Mouse (Mus musculus) thymus, adult 18-20 months (tissue): ENCODE data around the gene Tll2.

ENCODE experiments used
- DNase-seq, 2 experiments: peaks; one replicate each; pipeline ENCODE4 v3.0.0; 2022; ENCODE audit warnings: mixed read lengths in 2 of 2

The Tll2 gene

DNA sequence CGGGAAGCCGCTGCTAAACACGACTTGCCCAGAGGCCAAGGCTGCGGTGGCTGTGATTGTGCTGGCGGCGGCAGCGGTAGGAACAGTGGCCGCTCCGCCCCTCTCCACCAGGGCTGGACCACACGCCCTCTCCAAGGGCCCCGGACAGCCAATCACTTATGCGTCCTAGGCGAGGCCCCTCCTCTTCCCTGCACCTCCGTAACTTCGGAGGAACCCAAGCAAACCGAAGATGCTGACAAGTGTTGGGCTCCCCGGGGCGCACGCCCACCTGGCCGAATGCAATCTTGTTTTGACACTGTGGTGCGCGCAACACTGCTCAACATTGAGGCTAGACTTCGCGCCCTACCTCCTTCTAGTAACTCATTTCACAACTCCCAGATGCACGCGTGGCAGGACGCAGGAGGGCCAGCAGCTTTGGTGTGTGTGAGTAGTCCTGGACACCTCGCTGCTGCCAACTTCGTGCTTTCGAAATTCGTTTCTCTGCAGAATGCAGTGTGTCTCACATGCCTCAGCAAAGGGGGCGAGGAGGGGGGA is at the start of gene Tll2:
Gene Tll2 (minus strand): TSS at position 25 of the 534 bp plus-strand sequence.
- peak; percentile 9 to 15 for DNase-seq

DNA sequence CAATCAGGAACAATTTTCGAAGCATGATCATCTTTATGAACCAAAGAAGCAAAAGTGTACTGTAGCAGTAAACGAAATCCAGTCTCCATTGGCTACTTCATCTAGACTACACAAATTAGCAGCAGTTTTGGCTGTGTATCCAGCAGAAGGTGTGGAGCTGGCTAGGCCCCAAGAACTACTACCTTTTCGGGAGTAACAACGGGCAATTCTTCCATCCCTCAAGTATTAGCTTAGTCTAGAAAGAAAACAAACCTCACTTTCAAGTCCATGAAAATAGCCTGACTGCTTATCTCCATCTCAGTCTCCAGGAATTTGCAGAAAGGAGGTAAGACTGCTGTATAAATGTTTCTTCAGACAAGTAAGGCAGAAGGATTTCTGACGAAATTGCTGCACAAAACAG is 47.9 kb upstream of the Tll2 start:
- DNase-seq = no peak

DNA sequence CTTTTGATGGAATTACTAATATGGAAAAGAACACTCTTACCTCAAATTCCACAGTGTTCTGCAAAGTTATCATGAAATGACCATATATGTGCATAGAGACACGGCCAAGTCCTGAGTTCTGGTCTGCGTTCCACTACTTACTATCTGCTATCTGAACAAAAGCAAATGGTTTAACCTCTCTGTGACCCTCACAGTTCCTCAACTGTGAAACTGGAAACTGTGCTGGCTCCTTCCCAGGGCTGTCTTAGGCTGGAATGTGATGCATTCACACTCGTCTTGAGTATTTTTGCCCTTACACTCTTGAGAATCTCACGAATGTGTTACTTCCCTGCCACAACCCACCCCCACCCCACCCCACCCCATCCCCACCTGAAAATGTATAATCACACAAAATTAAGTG is 42.3 kb upstream of the Tll2 start:
- DNase-seq = no peak

DNA sequence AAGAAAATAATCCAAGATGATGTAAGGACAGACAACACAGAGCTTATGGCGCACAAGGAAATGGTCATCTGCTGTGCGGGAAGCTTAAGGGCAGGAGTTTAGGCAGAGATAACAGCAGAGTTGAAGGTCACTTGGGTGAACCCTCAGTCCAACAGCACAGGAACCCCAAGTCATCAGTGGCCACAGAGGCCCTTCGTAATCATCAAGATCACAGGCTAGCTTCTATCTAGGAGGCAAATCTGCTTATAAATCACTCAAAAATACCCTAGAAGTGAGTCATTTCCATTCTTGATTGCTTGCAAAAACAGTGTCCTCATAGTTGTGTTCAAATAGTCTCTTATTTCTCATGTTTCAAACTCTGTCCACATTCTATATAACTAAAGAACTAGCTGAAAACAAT is 41.6 kb upstream of the Tll2 start:
- no peak for DNase-seq

DNA sequence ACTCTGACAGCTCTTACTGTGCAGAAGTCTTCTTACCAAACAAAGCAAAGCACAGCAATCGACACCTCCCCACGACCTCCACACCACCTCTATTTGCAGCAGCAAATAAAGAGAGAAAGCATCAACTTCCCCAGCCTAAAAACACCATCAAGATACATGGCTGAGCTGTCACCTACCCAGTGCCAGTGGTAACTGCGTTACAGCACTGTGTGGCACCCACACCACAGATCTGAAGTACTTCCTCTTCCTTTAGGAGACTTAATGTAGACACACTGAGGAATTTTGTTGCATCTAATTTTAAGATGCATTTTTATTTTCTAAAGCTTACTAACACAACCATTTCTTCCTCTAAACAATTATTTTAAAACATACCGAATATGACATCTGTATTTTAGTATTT is 39.6 kb upstream of the Tll2 start:
- no peak for DNase-seq

DNA sequence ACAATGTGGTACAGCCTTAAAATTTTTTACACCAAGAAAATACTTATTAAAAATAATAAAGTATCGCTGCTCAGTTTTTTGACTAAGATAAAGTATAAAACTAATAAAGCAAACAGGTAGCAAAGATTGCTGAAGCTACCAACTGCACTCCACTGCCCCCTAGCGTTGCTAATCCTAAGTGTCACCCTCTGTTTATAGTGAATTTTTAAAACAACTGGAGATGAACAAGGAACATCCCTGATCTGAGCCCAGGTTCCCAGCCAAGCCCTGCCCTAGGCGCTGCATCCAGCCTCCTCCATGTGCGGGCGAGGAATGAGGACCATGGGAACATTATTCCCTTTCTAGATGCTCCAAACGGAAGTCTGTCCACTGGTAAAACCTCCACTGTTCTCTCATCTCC is 37.9 kb upstream of the Tll2 start:
- DNase-seq = no peak

DNA sequence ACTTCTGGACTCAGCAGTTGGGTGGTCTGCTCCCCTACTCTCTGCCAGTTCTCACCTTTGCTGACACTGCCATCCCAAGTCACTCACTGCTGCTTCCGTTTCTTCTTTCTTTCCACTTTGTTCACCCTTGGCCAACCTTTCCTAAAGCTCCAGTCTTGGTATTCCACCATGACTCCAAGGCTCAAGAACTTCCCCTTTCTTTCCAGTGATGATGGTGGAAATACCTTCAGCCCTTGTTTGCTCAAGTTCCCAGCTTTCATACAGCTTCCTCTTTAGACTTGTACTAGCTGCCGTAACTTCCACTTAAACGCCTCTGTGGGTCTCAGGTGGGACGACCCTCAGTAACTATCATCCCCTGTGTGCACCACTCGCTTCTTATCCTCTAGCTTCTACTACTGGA is 35.4 kb upstream of the Tll2 start:
- DNase-seq = no peak

DNA sequence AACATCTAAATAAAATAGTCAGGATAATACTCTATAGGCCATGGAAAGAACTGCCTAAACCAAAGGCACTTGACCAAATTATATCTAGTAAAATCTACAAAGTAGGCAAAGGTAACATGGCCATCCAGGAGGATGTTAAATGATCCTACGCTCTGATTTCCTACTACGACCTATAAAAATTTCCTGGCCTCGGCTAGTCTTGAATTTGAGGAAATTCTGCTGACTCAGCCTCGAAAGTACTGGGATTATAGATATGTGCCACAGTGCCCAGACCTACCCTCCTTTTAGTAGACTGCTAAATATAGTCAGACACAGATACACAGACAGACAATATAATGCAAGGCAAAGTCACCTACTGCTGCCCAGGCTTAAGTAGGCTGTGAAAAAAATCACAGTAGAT is 27.1 kb upstream of the Tll2 start:
- DNase-seq = no peak

DNA sequence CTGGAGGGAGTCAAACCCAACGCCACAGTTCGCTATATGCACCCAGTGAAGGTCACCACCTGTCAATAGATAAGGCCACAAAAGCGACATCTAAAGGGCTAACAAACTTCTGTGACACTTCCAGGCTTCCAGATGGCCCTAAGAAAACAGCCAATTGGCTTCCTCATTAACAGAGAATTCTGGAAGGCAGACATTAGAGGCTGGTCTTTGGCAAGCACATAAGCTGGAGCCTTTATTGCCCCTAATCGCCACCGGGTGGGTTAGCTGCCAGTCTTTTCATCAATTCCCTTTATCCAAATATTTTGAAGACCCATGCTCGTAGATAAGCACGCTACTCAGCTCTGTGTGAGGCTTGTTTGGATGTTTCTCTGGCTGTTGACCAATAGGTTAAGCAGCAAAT is 1.7 kb upstream of the Tll2 start:
- DNase-seq = no peak

DNA sequence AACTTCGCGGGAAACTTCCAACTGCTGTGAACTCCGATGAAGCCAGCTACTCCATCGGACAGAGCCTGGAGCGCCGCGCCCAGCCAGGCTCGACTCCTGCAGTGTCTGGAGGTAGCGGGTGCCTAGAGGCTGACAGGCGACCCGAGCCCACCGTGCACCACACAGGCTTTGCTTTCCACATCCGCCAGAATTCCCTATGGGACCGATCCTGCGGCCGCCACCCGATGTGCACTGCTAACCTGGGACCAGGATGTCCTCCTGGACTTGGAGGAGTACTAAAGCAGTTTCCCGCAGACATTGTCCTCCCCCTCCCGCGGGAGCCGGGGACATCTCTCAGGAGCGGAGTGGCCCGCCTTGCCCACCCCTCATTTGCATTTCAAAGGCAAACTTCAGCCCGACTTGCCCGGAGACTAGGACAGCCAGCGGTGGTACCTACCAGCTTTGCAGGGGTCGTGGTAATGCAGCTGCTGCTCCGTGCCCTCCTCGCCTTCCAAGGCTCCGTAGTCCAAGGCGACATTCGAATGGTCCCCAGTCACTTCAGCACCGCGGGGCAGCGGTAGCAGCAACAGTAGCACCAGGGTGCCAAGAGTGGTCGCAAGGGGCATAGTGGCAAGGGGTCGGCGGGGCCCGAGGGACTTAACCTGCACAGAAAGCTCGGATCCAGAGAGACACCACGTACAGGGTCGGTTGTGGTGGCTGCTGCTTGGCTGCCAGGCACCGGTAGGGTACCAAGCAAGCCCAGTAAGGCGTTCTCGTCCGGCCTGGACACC is 409 bp downstream of the Tll2 start:
- no peak for DNase-seq

DNA sequence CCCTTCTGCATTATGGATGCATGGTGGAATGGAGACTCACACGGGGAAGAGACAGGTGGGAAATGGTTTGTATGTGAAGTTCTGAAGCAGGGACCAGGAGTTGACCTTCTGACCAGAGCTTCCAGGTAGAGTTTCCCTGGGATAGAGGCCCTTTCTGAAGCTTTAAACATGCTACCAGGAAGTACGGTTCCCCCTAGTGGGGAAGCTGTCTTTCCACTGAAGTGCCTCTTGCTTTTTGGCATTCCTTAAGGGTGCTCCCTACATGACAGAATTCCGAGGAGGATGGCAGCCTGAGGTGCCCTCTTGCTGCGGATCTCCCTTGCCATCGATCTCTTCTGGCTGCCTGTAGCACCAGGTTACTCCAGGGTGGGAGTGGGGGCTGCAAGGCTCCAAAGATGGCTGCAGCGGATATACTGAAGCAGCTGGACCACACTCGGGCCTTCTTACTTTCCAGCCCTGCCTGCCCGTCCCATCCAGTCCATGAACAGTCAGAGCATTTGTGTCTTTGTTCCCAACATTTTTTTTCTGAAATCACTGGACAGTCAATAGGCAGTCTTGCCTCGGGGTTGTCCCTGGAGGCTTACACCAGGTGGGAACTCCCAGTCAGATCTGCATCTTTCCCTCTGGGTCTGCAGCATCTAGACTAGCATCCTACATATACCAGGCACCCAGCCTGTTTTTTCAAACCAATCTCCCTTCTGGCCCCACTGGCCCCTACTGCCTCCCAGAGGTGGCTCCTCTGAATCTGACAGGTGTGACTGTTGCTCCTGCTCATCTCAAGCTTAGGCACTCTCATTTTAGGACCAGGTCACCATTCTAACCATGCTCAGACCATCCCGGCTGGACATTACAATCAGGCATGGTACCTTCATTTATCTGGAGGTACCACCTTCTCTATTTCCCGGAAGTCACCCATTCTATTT is 2.2 kb downstream of the Tll2 start:
- no peak for DNase-seq

DNA sequence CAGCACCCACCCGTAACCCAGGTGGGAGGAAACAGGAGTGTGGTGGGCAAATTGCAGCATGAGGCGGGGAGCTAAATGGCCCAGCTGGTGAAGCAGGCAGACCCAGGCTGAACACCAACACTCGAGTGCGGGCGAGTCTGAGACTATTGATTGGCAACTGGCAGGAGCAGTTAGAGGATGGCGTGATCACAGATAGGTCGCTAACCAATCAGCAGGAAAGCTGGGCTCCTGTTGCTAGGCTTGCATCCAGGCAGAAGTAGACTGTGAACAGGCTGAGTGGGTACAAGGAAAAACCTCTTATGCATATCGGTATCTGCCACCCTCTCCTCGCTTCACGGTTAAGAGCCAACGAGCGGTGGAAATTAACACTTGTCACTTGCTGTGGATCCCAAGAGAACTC is 9.0 kb downstream of the Tll2 start:
- DNase-seq = no peak

DNA sequence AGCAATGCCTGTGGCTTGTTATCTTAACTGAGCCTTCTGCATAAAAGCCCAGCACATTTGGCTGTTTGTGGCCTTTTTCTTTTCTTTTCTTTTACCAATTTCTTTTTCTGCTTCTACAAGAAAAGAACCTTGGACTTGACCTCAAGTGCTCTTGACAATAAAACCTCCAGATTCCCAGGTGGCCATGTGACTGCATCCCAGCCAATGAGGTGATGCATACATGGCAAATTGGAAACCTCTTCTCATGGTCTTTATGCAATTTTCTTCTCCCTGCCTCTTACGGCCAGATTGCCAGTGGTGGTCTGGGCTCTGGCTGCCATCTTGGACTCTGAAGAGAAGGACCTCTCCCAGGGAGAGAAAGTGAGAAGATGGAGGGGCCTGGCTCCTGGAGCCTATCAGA is 13.3 kb downstream of the Tll2 start:
- no peak for DNase-seq

DNA sequence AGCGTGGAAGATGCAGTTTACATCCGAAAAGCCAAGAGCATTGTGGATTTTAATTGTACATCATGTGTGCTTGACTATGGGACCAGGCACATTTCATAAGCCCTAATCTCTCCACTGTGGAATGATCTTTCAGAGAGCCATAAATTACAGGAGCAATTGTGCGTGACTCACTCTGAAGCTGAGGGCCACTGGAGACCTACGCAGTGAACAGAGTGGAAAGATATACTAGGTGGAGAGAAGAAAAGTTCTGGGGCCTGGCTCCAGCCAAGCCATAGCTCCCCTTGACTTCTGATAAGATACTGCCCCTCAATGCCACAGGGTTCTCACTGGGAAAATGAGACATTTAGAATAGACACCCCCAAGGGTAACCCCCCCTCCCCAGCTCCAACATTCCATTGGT is 13.7 kb downstream of the Tll2 start:
- no peak for DNase-seq

DNA sequence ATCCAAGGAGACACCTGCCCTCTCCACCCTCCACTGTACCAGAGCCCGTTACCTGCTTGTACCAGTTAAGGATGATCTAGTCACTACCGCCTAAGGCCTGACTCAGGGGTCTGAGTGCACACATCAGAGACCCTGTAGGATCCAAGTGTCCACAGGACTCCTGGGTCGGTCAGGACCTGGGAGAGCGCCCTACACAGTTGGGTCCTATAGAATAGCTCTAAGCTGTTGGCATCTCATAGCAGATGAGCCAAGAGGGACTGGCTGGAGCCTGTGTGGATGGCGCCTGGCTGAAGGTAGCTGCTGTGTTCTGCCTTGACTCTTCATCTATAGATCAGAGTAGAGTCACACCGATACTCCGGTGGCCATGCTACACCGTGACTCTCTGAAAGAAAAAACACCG is 14.9 kb downstream of the Tll2 start:
- no peak for DNase-seq

DNA sequence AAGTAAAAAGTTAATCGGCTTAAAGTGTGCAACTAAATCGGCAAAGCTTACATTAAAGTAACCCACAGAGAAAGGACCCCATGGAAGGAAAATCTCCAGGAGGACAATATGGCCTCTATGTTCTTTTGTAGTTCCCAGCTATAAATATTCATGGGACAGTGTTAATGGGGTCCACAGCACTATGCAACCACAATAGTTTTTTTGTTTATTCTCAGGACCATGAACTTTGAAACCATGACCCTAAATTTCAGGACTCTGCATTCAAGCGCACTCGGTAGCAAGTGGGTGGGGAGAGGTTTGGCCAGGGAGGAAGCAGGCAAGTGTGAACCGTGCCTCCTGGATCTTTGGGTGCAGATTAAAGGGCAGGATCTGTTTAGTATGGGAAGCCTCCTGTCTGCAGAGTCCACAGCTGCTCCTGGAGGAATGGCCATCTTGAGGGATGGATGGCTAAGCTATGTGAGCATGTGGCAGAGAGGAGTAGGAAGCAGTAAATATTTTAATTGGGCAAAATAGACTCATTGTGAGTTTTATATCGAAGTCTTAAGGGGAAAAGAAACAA is 15.7 kb downstream of the Tll2 start:
- DNase-seq = no peak

DNA sequence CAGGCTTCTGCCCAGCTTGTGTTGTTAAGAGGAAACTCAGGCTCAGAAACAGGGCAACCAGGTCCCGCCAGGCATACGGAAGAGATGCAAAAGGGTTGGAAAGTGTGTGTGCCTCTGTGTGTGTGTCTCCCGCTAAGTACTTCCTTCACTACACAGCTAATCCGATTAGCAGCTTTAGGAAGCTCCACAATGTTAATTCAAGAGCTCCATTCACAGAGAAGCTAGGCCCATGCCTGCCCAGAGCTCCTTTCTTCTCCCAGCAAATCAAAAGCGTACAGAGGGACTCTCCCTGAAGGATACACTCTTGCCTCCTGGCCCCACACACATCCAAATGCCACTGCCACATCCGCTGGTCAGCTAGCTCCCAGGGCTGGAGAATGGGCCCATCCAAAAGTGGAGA is 29.3 kb downstream of the Tll2 start:
- no peak for DNase-seq

DNA sequence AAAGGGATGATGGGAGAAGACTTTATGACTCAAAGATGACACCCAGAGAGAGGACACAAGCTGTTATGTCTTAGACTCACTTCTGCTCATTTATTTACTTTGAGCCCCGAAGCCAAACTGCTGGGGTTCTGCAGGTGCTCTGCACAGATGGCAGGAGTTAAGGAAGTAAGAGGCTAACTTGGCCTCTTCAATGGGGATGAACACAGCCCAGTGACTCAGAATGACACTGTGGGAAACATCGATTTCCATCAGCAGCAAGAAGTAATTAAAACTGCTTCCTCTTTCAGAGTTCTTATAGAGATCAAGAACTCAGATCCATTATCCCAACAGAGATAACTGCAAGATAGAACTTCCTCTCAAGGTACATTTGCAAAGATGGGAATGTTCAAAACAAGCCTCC is 29.8 kb downstream of the Tll2 start:
- no peak for DNase-seq

DNA sequence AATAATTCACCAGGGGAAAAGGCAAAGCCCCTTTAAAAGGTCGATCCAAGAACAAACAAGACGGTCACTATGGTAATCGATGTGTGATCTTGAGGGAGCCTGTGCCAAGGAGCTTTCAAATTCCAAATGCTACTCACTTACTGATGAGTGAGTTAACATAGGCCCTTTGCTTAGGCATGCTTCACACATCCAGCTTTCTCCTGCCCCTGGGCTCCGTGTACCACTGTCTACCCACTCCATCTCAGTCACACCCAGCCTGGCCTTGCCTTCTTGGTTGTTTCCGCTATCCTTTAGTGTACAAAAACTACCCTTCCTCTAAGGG is 40.8 kb downstream of the Tll2 start:
- no peak for DNase-seq

DNA sequence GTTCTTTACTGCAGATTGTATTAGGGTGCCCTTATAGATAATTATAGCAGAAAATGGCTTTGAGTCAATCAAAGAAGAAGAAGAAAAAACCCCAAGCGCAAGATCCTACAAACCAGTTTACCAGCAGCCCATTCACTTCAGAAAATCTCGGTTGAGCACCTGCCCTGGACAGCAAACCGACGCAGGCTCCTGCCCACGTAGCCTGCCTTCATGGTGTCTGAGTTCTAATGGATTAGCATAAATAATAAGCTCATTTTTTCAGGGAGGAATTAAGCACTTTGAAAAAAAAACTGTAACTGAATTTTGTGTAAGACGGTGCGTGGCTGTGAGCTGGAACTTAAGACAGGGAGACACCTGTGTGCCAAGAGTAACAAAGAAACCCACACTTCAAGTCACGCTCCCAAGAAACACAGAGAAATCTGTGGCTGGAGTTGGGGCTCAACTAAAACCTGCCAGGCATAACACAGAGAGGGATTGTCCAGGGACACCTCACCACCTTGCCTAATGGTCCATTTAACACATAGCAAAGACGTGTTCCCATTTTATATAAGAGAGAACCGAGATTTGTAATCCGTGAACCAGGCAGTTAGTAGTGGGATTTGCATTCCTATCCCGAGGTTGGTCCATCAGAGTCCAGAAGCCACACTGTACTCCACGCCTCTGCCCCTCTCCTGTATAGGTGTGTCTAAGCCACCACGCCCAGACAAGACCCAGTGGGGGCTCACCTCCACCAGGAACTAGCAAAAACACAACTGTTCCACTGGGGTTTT is 41.3 kb downstream of the Tll2 start:
- no peak for DNase-seq

DNA sequence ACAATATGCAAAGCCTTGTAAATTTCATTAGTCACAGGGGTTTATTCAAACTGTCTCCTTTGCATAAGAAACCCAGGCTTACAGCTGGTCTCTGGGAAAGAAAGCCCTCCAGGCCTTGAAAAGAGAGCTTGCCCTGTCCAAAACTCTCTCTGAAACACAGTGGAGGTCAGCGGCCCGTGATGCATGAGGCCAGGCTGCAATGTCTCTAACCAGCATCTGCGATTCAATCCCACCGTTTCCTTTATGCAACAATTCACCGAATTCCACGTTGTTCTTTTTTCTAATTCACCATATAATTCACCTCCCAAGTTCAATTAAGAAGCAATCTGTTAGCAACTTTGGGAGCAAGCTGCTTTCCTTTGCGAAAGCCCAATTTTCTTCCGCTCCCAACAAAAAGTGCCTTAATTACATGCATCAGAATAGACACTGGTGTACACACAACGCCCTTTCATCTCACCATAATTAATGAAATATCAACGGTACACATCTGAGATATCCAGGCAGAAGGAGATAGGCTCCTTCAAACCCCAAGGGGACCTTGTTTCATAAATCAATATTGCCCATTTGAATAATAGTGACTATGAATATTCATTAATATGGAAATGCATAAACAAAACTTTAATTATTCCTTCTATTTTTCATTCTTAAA is 42.1 kb downstream of the Tll2 start:
- no peak for DNase-seq

DNA sequence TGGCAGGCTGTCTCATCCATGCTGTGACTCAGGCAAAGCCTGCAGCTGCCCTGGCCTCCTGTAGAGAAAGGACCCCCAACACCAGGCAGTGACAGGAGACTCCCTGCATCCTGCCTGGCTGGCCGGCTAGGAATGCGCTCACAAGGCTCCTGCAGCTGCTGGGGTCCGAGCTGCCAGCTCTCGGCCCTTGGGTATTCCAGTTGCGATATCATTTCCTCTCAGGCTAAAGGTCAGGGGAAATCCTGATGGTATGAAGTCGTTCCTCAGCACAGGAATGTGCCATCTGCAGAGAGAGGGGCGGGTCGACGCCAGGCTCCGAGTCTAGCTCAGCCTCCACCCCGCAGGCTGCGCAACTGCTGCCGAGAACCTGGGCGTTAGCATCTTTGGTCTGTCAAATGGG is 46.2 kb downstream of the Tll2 start:
- DNase-seq = no peak

DNA sequence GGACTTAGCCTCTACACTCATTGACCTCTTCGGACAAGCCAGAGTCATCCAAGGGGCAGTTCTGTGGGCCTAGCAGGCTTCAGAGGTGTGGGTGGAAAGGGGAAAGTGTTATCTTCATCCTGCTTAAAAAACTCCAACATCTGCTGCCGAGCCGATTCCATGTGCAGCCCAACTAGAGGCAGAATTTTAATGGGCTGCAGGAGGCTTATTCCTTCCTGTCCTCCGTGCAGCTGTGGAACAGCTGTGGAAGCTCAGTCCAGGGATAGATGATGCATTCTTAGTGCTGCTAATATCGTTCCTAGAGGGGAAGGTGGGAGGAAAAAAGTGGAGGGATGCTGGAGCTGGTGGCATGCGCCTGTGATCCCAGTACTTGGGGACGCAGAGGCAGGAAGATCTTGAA is 52.0 kb downstream of the Tll2 start:
- no peak for DNase-seq
